Mouse (Mus musculus) heart, postnatal 0 days (tissue): ENCODE measurements around the gene Pdcl3. TPM values are rescaled to one million over a fixed set of nuclear protein-coding genes. Genes with fewer than 3 reads are reported as not detected.

Experiments
- ATAC-seq: fragments of 200-750 bp; cut with Nextera tagmentation; 2 replicates; pipeline ENCODE4 v1.8.0; 2017; ENCODE audit warnings: low read depth, moderate number of reproducible peaks, moderate library complexity; ENCODE audit not compliant: insufficient read depth
- DNase-seq: peaks from one replicate; pipeline ENCODE4 v3.0.0-alpha.2; 2016; ENCODE audit warnings: low spot score
- H3K27ac ChIP-seq: fragments of 300-500 bp; sonication (generic); 2 replicates; pipeline ENCODE4 v1.5.1; 2014; ENCODE audit warnings: low read depth, mild to moderate bottlenecking
- H3K27me3 ChIP-seq: fragments of 300-500 bp; sonication (generic); 2 replicates; pipeline ENCODE4 v1.6.1; 2014; ENCODE audit warnings: low read length, mixed read lengths; ENCODE audit not compliant: control insufficient read depth, insufficient read depth
- H3K36me3 ChIP-seq: fragments of 300-500 bp; sonication (generic); replicated peaks from 2 replicates; pipeline ENCODE4 v1.6.1; 2014; ENCODE audit warnings: low read length, mixed read lengths; ENCODE audit not compliant: control insufficient read depth, insufficient read depth
- H3K4me1 ChIP-seq: fragments of 300-500 bp; sonication (generic); 2 replicates; pipeline ENCODE4 v1.6.1; 2014; ENCODE audit warnings: antibody characterized with exemption; ENCODE audit not compliant: control insufficient read depth, insufficient read depth
- H3K4me2 ChIP-seq: fragments of 300-500 bp; sonication (generic); 2 replicates; pipeline ENCODE4 v1.6.1; 2014; ENCODE audit warnings: low read depth, mild to moderate bottlenecking, low read length, moderate library complexity
- H3K4me3 ChIP-seq: fragments of 300-500 bp; sonication (generic); 2 replicates; pipeline ENCODE4 v1.5.1; 2014; ENCODE audit warnings: low read depth, low read length
- H3K9ac ChIP-seq: fragments of 300-500 bp; sonication (generic); replicated peaks from 2 replicates; pipeline ENCODE4 v1.6.1; 2014; ENCODE audit warnings: low read depth, low read length, mixed read lengths
- H3K9me3 ChIP-seq: fragments of 300-500 bp; sonication (generic); replicated peaks from 2 replicates; pipeline ENCODE4 v1.6.1; 2016; ENCODE audit warnings: low read length; ENCODE audit not compliant: control insufficient read depth
- CTCF ChIP-seq: IDR thresholded peaks from 2 replicates; pipeline ENCODE4 v1.5.1; 2016; ENCODE audit warnings: antibody characterized with exemption, control low read depth, low read depth
- EP300 ChIP-seq: IDR thresholded peaks from 2 replicates; pipeline ENCODE4 v1.6.1; 2016; ENCODE audit warnings: antibody characterized with exemption, low read depth
- WGBS: fragments of 180-500 bp; shearing (Covaris S2); extraction: QIAGEN DNeasy Blood & Tissue Kit; methylation state at CpG from one replicate; pipeline ENCODE4 v1.1.7; 2014; 5-methylcytosine and 5-hydroxymethylcytosine counted together
- polyA plus RNA-seq: library from polyadenylated mRNA; unstranded; fragments of >200 nt; fragmentation: Nextera tagmentation; extraction: Ambion mirVana; gene quantifications from 2 replicates; pipeline ENCODE4 v1.2.1, GENCODE M21; 2015
- total RNA-seq: library from RNA; depleted of rRNA; stranded (reverse); fragments of >200 nt; gene quantifications from 2 replicates; pipeline ENCODE4 v1.2.3, GENCODE M21; 2014; ENCODE audit warnings: low replicate concordance

Gene Pdcl3
- total and polyA plus RNA-seq, 2 experiments from 2014 or later = 45.9 to 186 TPM

DNA sequence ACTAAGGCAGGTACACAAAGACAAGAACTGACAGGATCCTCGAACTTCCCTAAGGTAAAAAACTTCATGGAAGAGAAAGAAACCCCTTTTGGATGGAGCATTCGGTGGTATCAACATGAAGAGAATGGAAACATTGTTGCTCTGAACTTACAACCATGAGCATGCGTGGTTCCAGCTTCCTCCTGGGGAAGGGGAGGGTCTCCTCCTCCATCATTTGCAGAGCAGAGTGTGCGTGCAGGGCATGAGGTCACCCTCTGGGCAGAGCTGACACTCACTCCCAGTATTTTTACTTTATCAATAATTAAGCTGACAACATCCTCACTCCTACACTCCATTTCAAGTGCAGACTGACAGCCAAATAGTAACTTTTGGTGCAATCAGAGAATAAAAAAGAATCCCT is 32.5 kb downstream of the Pdcl3 start:
- Histone ChIP-seq H3K36me3 (no peaks in the 10 kb centered on the region), H3K9me3 (no peaks in the 10 kb centered on the region), H3K4me1 (no peaks in the 10 kb centered on the region), H3K4me3 (no peak overlapping the region), H3K9ac (no peak overlapping the region), H3K4me2 (no peak overlapping the region), H3K27me3 (no peaks in the 10 kb centered on the region), H3K27ac (no peak overlapping the region)
- ATAC-seq = no peak
- no peak for DNase-seq
- no peak for TF ChIP-seq CTCF
- WGBS = 70% methylated on average over 4 of the region's 4 CpGs

GRCm38 (mm10) chr1:39025142-39025541 is 39.7 kb downstream of the Pdcl3 start:
- H3K27me3 ChIP-seq = 0 out of 2 replicates have a peak, but pooled peaks cover 7% of the 10 kb centered on the region
- H3K36me3 ChIP-seq = no peaks in the 10 kb centered on the region
- H3K27ac ChIP-seq = peak overlapping the region; percentile 48; the same call in 1 of the 2 replicates
- no peaks in the 10 kb centered on the region for H3K9me3 ChIP-seq
- ATAC-seq (no peak), DNase-seq (no peak)
- no peak overlapping the region; the same call in 1 of the 2 replicates for H3K4me2 ChIP-seq
- no peak overlapping the region for H3K9ac ChIP-seq
- no peak overlapping the region for H3K4me3 ChIP-seq
- TF ChIP-seq CTCF (no peak), EP300 (no peak)
- H3K4me1 ChIP-seq = 0 out of 2 replicates have a peak, but pooled peaks cover 10% of the 10 kb centered on the region
- 36% methylated on average over 7 of the region's 7 CpGs for WGBS

GRCm38 (mm10) chr1:39025840-39026239 is 40.4 kb downstream of the Pdcl3 start:
- DNase-seq = no peak
- 81% methylated on average over 1 of the region's 1 CpGs for WGBS
- TF ChIP-seq CTCF (no peak), EP300 (no peak)
- 0 out of 2 replicates have a peak, but pooled peaks cover 11% of the 10 kb centered on the region for H3K4me1 ChIP-seq
- H3K9ac ChIP-seq = no peak overlapping the region
- peak overlapping the region; percentile 48; the same call in 1 of the 2 replicates for H3K27ac ChIP-seq
- H3K36me3 ChIP-seq = no peaks in the 10 kb centered on the region
- ATAC-seq = no peak
- no peak overlapping the region for H3K4me3 ChIP-seq
- H3K27me3 ChIP-seq = 0 out of 2 replicates have a peak, but pooled peaks cover 7% of the 10 kb centered on the region
- no peak overlapping the region; the same call in 1 of the 2 replicates for H3K4me2 ChIP-seq
- H3K9me3 ChIP-seq = no peaks in the 10 kb centered on the region

DNA sequence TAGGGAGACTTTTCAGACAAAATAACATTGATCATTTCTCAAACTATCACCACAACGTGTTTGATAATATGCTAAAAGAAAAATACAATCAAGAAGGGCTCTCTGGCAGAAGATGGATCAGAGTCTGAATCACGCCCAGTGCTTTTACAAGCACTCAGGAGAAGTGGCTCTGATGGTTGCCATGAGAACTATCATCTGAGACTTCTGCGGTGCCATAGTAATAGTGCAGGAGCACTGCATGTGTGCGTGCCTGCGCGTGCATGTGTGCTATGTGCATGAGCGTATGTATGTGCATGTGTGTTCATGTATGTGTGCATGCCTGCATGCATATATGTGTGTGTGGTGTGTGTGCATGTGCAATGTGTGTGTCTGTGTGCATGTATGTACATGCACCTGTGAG is 43.8 kb downstream of the Pdcl3 start:
- no peak for TF ChIP-seq EP300
- TF ChIP-seq CTCF = no peak
- Histone ChIP-seq H3K9me3 (no peaks in the 10 kb centered on the region), H3K9ac (no peak overlapping the region), H3K27me3 (0 out of 2 replicates have a peak, but pooled peaks cover 7% of the 10 kb centered on the region), H3K36me3 (no peaks in the 10 kb centered on the region), H3K4me3 (no peak overlapping the region), H3K4me1 (0 out of 2 replicates have a peak, but pooled peaks cover 11% of the 10 kb centered on the region), H3K4me2 (peak overlapping the region; percentile 49; the same call in 1 of the 2 replicates), H3K27ac (no peak overlapping the region)
- WGBS = 44% methylated on average over 7 of the region's 7 CpGs
- DNase-seq (no peak), ATAC-seq (no peak)

GRCm38 (mm10) chr1:39030108-39030507 is 44.7 kb downstream of the Pdcl3 start:
- 0 out of 2 replicates have a peak, but pooled peaks cover 11% of the 10 kb centered on the region for H3K4me1 ChIP-seq
- WGBS = 12% methylated on average over 7 of the region's 7 CpGs
- H3K4me2 ChIP-seq = peak overlapping the region; percentile 49
- no peak for DNase-seq
- no peak for ATAC-seq
- H3K27ac ChIP-seq = no peak overlapping the region
- no peaks in the 10 kb centered on the region for H3K9me3 ChIP-seq
- H3K36me3 ChIP-seq = no peaks in the 10 kb centered on the region
- H3K4me3 ChIP-seq = peak overlapping the region; percentile 27
- no peak for TF ChIP-seq CTCF
- no peak for TF ChIP-seq EP300
- 0 out of 2 replicates have a peak, but pooled peaks cover 7% of the 10 kb centered on the region for H3K27me3 ChIP-seq
- no peak overlapping the region for H3K9ac ChIP-seq

GRCm38 (mm10) chr1:39035817-39036216 is 50.4 kb downstream of the Pdcl3 start:
- Histone ChIP-seq H3K36me3 (no peaks in the 10 kb centered on the region), H3K9ac (no peak overlapping the region), H3K27ac (no peak overlapping the region), H3K4me1 (no peaks in the 10 kb centered on the region), H3K4me3 (no peak overlapping the region), H3K4me2 (no peak overlapping the region), H3K27me3 (no peaks in the 10 kb centered on the region), H3K9me3 (no peaks in the 10 kb centered on the region)
- DNase-seq (no peak), ATAC-seq (no peak)
- 73% methylated on average over 9 of the region's 9 CpGs for WGBS
- TF ChIP-seq EP300 (no peak), CTCF (no peak)
